Mouse (Mus musculus) ES-Bruce4 (cell line): ENCODE data around the gene Gm6034. TPM values are rescaled to one million over a fixed set of nuclear protein-coding genes. Genes with fewer than 3 reads are reported as not detected.

Experiments used
- H3K27ac ChIP-seq: 2 replicates; pipeline ENCODE4 v1.5.1; 2012; ENCODE audit warnings: low read length, inconsistent platforms; ENCODE audit not compliant: insufficient read depth
- H3K27me3 ChIP-seq: 2 replicates; pipeline ENCODE4 v1.6.1; 2012; ENCODE audit warnings: mild to moderate bottlenecking, low read length, inconsistent platforms; ENCODE audit not compliant: control insufficient read depth, poor library complexity, insufficient read depth, severe bottlenecking
- H3K36me3 ChIP-seq: 2 replicates; pipeline ENCODE4 v1.6.1; 2012; ENCODE audit warnings: inconsistent platforms, mild to moderate bottlenecking, low read length, moderate library complexity; ENCODE audit not compliant: control insufficient read depth, poor library complexity, insufficient read depth, severe bottlenecking
- H3K4me1 ChIP-seq: one replicate; pipeline ENCODE4 v1.8.1; 2011; ENCODE audit warnings: low read length; ENCODE audit not compliant: control insufficient read depth, insufficient read depth
- H3K4me3 ChIP-seq: 2 replicates; pipeline ENCODE4 v1.5.1; 2011; ENCODE audit warnings: low read depth, mild to moderate bottlenecking, low read length
- H3K9ac ChIP-seq: 2 replicates; pipeline ENCODE4 v1.6.1; 2012; ENCODE audit warnings: low read depth, mild to moderate bottlenecking, inconsistent platforms; ENCODE audit not compliant: poor library complexity, severe bottlenecking
- H3K9me3 ChIP-seq: replicated peaks from 2 replicates; pipeline ENCODE4 v1.6.1; 2012; ENCODE audit warnings: mild to moderate bottlenecking, low read length, inconsistent platforms; ENCODE audit not compliant: control insufficient read depth, poor library complexity, insufficient read depth, severe bottlenecking
- CTCF ChIP-seq: IDR thresholded peaks from one replicate; pipeline ENCODE4 v1.8.1; 2011; ENCODE audit warnings: low read depth, low read length
- EP300 ChIP-seq: IDR thresholded peaks from 2 replicates; pipeline ENCODE4 v1.6.1; 2011; ENCODE audit warnings: low read depth, low read length; ENCODE audit not compliant: insufficient read depth
- POLR2A ChIP-seq: IDR thresholded peaks from one replicate; pipeline ENCODE4 v1.8.1; 2011; ENCODE audit warnings: low read length; ENCODE audit not compliant: insufficient read depth
- polyA plus RNA-seq: library from polyadenylated mRNA; stranded (reverse); fragments of >200 nt; gene quantifications from 2 replicates; pipeline ENCODE4 v1.2.4, GENCODE M21; 2011; ENCODE audit warnings: low read depth; ENCODE audit not compliant: missing spikeins, insufficient read depth, insufficient read length

Gene Gm6034
- polyA plus RNA-seq, 1 experiment: not detected

- H3K9ac ChIP-seq: no peak overlapping the region
- TF ChIP-seq CTCF: no peak
- no peak for TF ChIP-seq POLR2A
- no peak for TF ChIP-seq EP300
- H3K27ac ChIP-seq: no peak overlapping the region
- H3K4me1 ChIP-seq: no peaks in the 10 kb centered on the region
- H3K36me3 ChIP-seq: peaks cover 15% of the 10 kb centered on the region
- H3K27me3 ChIP-seq: no peaks in the 10 kb centered on the region
- peaks cover 24% of the 10 kb centered on the region for H3K9me3 ChIP-seq
- no peak overlapping the region for H3K4me3 ChIP-seq
Observed at GRCm38 (mm10) chr17:36014977-36015376, 27.8 kb upstream of the Gm6034 start.

GRCm38 (mm10) chr17:36017046-36017445 lies 25.7 kb upstream of the Gm6034 start:
- Histone ChIP-seq H3K4me1 (no peaks in the 10 kb centered on the region), H3K4me3 (no peak overlapping the region), H3K36me3 (peaks cover 15% of the 10 kb centered on the region), H3K27me3 (no peaks in the 10 kb centered on the region), H3K27ac (no peak overlapping the region), H3K9ac (no peak overlapping the region), H3K9me3 (peaks cover 24% of the 10 kb centered on the region)
- TF ChIP-seq EP300 (no peak), POLR2A (no peak), CTCF (no peak)

GRCm38 (mm10) chr17:36018979-36019378 lies 23.8 kb upstream of the Gm6034 start:
- H3K36me3 ChIP-seq: peaks cover 15% of the 10 kb centered on the region
- H3K9ac ChIP-seq: no peak overlapping the region
- H3K9me3 ChIP-seq: peaks cover 23% of the 10 kb centered on the region
- no peak overlapping the region for H3K27ac ChIP-seq
- no peak for TF ChIP-seq POLR2A
- H3K4me1 ChIP-seq: no peaks in the 10 kb centered on the region
- H3K4me3 ChIP-seq: no peak overlapping the region
- no peaks in the 10 kb centered on the region for H3K27me3 ChIP-seq

- H3K9ac ChIP-seq: no peak overlapping the region
- no peak overlapping the region for H3K4me3 ChIP-seq
- no peak overlapping the region for H3K27ac ChIP-seq
- H3K36me3 ChIP-seq: peaks cover 9% of the 10 kb centered on the region
- peaks cover 18% of the 10 kb centered on the region for H3K9me3 ChIP-seq
- no peaks in the 10 kb centered on the region for H3K4me1 ChIP-seq
- H3K27me3 ChIP-seq: no peaks in the 10 kb centered on the region
- TF ChIP-seq CTCF (no peak), EP300 (no peak), POLR2A (no peak)
Observed at GRCm38 (mm10) chr17:36019519-36019918, 23.2 kb upstream of the Gm6034 start.

GRCm38 (mm10) chr17:36020191-36021073 lies 22.3 kb upstream of the Gm6034 start, which contains the start of gene H2-T24:
Gene H2-T24, minus strand, starts transcription at chr17:36020560.
- H3K27ac ChIP-seq: no peak within 1 kb of the TSS
- H3K36me3 ChIP-seq: peaks cover under 1% of the 10 kb centered on the region; the same call in 1 of the 2 replicates
- H3K4me3 ChIP-seq: no peak within 1 kb of the TSS
- no peaks in the 10 kb centered on the region for H3K27me3 ChIP-seq
- TF ChIP-seq CTCF: no peak
- no peak for TF ChIP-seq EP300
- TF ChIP-seq POLR2A: no peak
- peaks cover 10% of the 10 kb centered on the region for H3K9me3 ChIP-seq
- no peak within 1 kb of the TSS for H3K9ac ChIP-seq
- no peaks in the 10 kb centered on the region for H3K4me1 ChIP-seq

- H3K4me1 ChIP-seq: no peaks in the 10 kb centered on the region
- no peak overlapping the region for H3K4me3 ChIP-seq
- TF ChIP-seq POLR2A: no peak
- no peaks in the 10 kb centered on the region for H3K27me3 ChIP-seq
- H3K36me3 ChIP-seq: no peaks in the 10 kb centered on the region
- no peak overlapping the region for H3K27ac ChIP-seq
- H3K9me3 ChIP-seq: peaks cover 9% of the 10 kb centered on the region
- H3K9ac ChIP-seq: no peak overlapping the region
Observed at GRCm38 (mm10) chr17:36021309-36021708, 21.5 kb upstream of the Gm6034 start.
